Mouse (Mus musculus): ENCODE measurements around the gene Nmur1. TPM values are rescaled to one million over a fixed set of nuclear protein-coding genes. Genes with fewer than 3 reads are reported as not detected.

The Nmur1 gene
- total RNA-seq, 1 experiment from 2014 or later, result not detected

GRCm38 (mm10) chr1:86415144-86415543, 10.9 kb downstream of the Nmur1 start:
- ATAC-seq (replicated peaks; ENCODE audit: low read depth, poor library complexity, severe bottlenecking), result peak; percentile 67

- no peak for ATAC-seq (replicated peaks; ENCODE audit: low read depth, poor library complexity, severe bottlenecking)
These were observed 11.3 kb downstream of the Nmur1 start for GRCm38 (mm10) chr1:86414715-86415114.

- no peak for ATAC-seq (replicated peaks; ENCODE audit: low read depth, poor library complexity, severe bottlenecking)
These were observed 16.6 kb downstream of the Nmur1 start for GRCm38 (mm10) chr1:86409476-86409875.

- ATAC-seq (replicated peaks; ENCODE audit: low read depth, poor library complexity, severe bottlenecking), result no peak
These were observed 17.5 kb downstream of the Nmur1 start for GRCm38 (mm10) chr1:86408515-86408914.

- peak; percentile 46; the same call in 1 of the 2 replicates for ATAC-seq (replicated peaks; ENCODE audit: low read depth, poor library complexity, severe bottlenecking)
These were observed 19.1 kb downstream of the Nmur1 start for GRCm38 (mm10) chr1:86406914-86407313.

DNA sequence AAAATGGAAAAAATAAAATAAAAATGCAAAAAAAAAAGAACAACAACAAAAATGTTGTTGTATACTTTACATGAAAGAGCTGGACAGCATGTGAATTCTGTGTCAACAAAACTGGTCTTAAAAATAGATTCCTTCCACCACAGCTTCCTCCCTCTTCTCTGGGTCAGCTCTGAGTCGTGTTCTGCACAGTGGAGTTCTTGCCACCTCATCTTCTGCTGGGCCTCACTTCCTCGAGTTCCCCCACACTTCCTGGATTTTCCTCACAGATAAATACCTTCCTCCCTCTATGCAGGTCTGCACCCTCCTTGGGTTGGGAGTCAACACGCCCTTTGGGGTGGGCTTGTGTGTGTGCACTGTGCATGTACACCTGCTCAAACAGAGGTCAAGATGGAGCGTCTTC, 19.7 kb downstream of the Nmur1 start:
- ATAC-seq (replicated peaks; ENCODE audit: low read depth, poor library complexity, severe bottlenecking), result peak; percentile 62

DNA sequence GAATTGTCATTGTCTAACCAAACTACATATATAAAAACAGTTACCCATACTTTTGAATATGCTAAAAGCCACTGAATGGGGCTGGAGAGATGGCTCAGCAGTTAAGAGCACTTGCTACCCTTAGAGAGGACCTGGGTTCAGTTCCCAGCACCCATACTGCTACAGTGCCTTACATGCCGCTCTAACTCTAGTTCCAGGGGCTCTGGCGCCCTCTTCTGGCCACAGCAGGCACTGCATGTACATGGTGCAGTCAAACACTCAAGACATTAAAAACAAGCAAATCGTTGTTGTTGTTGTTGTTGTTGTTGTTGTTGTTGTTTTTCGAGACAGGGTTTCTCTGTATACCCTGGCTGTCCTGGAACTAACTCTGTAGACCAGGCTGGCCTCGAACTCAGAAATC, 21.2 kb downstream of the Nmur1 start:
- ATAC-seq (replicated peaks; ENCODE audit: low read depth, poor library complexity, severe bottlenecking), result no peak

- no peak for ATAC-seq (replicated peaks; ENCODE audit: low read depth, poor library complexity, severe bottlenecking)
These were observed 25.8 kb downstream of the Nmur1 start for GRCm38 (mm10) chr1:86400096-86400754.

- ATAC-seq (replicated peaks; ENCODE audit: low read depth, poor library complexity, severe bottlenecking), result peak; percentile 87
These were observed 26.7 kb downstream of the Nmur1 start for GRCm38 (mm10) chr1:86399322-86399721.

DNA sequence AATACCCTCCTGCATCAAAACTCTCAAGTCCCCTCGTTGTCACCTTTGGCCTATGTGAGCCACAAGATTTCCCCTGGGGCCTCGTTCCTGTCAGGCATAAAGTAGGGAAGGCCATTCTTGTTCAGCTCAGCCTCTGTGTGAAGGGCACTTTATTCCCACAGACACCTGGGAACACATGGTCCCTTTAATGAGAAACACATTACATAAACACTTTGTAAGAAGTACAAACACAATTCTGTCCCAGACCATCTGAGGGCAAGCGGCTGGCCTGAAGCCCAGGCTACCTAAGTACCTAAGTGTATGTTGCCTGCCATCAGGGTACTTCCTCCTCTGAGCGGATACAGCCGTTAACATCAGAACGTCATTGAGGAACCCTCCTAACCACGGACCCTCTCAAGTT, 27.8 kb downstream of the Nmur1 start:
- peak; percentile 77 for ATAC-seq (replicated peaks; ENCODE audit: low read depth, poor library complexity, severe bottlenecking)

- no peak for ATAC-seq (replicated peaks; ENCODE audit: low read depth, poor library complexity, severe bottlenecking)
These were observed 28.4 kb downstream of the Nmur1 start for GRCm38 (mm10) chr1:86397621-86398020.

DNA sequence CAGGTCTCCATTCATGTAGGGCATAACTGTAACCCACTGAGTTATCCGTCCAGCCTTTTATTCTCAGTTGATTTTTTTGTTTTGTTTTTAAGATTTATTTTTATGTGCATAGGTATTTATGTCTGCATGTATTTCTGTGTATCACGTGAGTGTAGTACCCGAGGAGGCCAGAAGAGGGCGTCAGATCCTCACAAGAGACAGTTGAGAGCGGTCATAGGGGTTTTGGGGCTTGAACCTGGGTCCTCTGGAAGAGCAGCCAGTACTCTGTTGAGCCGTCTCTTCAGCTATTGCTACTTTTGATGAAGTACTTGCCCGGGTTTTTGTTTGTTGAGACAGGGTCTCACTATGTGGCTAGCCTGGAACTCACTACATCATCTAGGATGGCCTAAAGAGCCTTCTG, 30.1 kb downstream of the Nmur1 start:
- no peak for ATAC-seq (replicated peaks; ENCODE audit: low read depth, poor library complexity, severe bottlenecking)

DNA sequence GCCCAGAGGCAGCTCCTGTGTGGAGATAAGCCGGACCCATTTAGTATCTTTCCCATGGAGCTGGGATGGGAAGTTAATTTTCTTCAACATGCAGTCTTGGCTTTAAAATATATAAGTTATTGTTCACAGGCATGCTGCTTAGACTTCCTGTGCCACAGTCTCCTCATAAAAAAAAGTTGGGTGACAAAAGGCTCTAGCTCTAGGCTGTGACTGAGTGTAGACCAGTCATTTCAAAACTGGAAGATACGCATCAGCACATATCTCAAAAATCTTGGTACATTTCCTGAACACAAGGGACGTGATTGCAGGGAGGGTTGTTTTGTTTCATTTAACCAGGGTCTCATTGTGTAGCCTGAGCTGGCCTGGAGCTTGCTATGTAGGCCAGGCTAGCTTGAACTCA, 31.8 kb downstream of the Nmur1 start:
- ATAC-seq (replicated peaks; ENCODE audit: low read depth, poor library complexity, severe bottlenecking), result no peak

GRCm38 (mm10) chr1:86393219-86393618, 32.8 kb downstream of the Nmur1 start:
- ATAC-seq (replicated peaks; ENCODE audit: low read depth, poor library complexity, severe bottlenecking), result no peak

GRCm38 (mm10) chr1:86391425-86391824, 34.6 kb downstream of the Nmur1 start:
- ATAC-seq (replicated peaks; ENCODE audit: low read depth, poor library complexity, severe bottlenecking), result no peak

DNA sequence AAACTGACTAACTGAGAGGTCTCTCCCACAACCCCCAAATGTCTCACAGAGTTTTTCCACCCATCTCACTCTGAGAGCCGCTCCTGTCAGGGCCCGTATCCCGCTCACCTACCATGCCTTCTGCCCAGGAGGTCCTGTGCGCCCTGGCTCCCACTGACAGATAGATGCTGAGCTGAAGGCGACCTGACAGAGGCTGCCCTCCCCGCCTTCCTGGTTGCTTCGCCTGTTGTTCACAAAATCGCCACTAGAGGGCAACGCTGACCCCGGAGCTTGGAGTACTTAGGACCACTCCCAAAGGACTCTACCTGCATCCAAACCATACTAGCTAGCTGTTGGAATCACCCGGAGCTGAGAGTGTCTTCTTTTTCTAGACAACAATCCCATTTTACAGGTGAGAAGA, 36.8 kb downstream of the Nmur1 start:
- peak; percentile 83 for ATAC-seq (replicated peaks; ENCODE audit: low read depth, poor library complexity, severe bottlenecking)

DNA sequence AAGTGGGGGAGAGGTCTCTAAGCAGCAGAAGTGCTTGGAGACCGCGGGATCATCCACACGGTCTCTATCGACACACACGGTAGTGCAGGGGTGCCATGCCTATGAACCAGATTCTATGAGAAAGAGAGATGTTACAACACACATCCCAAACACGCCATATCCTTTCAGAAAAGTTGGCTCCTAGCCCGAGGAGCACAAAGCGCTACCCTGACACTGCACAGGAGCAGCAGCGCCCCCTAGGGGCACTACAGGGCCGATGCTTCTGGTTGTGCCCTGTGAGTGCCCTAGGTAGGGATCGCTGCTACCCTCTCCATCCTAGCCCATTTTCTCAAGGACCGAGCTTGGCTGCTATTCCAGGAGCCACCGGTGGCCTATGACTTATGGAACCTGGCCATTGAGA, 45.0 kb downstream of the Nmur1 start:
- ATAC-seq (replicated peaks; ENCODE audit: low read depth, poor library complexity, severe bottlenecking), result peak; percentile 81

DNA sequence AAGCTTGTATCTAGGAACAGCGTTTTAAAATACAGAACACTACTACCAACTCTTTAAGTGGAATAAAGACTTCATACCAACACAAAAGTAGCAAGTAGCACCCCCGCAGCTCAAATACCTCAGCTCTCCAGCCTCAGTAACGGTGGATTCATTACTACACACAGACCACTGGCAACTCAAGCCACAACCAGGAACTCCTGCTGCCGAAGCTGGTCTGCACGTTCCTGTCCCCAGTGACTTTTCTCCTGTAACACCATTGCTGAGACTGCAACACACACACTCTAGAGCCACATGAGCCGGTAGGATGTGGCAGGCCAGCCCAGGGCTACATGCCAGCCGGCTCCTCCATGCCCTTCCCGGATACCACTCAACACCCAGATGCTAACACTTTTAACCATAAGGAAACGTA, 46.9 kb downstream of the Nmur1 start:
- peak; percentile 56 for ATAC-seq (replicated peaks; ENCODE audit: low read depth, poor library complexity, severe bottlenecking)

GRCm38 (mm10) chr1:86378662-86379061, 47.4 kb downstream of the Nmur1 start:
- ATAC-seq (replicated peaks; ENCODE audit: low read depth, poor library complexity, severe bottlenecking), result no peak

DNA sequence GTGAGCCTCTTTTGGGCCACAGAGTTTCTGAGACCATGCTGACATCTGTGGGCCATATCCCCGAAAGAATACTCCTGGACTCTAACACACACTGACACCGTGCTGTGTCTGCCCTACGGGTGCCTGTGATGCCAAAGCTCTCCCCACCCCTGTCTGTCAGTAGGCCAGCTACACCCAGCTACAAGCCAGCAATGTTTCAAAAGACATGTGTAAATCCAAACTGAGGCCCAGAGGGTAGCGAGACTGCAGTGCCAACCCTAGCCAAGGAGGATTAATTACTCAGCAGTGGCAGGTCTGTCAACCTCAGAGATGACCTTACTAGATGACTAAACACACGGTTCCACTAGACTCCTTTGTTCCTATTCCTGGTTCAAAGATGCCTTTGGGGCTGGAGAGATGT, 49.7 kb downstream of the Nmur1 start:
- ATAC-seq (replicated peaks; ENCODE audit: low read depth, poor library complexity, severe bottlenecking), result no peak

DNA sequence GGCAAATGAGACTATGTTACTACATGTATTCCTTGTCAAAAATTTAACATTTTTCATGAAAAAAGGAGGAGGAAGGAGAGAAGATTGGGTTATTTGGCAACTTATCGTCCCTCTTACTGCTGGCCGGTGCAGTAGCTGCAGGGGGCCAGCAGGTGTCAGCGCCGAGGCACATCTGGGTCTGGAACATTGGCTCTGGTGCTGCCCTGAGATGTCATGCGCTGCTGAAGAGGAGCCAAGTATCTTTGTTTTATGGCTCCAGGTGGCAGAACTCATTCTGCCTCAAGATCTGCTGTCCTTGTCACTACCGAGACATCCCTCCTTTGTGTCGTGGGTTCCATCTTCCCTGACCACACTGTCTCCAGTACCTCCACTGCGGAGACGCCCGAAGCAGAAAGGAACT, 54.0 kb downstream of the Nmur1 start:
- peak; percentile 99 for ATAC-seq (replicated peaks; ENCODE audit: low read depth, poor library complexity, severe bottlenecking)

DNA sequence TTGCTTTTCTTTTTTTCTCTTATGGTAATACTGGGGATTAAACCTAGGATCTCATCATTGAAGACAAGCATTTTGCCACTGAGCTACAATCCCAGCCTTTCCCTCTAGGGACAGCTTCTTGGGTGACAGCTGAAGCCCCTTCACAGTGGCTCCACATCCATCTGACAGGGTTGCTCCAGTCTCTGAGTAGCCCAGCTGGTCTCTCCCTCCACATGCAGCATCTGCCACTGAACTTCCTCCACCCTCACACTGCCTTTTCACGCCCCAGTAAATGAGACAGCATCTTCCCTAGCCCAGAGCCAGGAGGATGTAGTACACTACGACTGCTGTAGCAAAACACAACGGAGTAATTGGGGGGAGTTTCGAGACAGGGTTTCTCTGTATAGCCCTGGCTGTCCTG, 57.9 kb downstream of the Nmur1 start:
- ATAC-seq (replicated peaks; ENCODE audit: low read depth, poor library complexity, severe bottlenecking), result peak; percentile 31
